Mouse (Mus musculus): ENCODE results near the gene Kif27.

The Kif27 gene

GRCm38 (mm10) chr13:58364353-58365175 lies 5.6 kb upstream of the Kif27 start:
- DNase-seq, result peak; percentile 43 to 63

GRCm38 (mm10) chr13:58359304-58359653 lies 357 bp upstream of the Kif27 start:
- DNase-seq, result no peak

GRCm38 (mm10) chr13:58352996-58353395 lies 5.9 kb downstream of the Kif27 start:
- no peak for DNase-seq

GRCm38 (mm10) chr13:58350606-58351005 lies 8.3 kb downstream of the Kif27 start:
- DNase-seq, result no peak

GRCm38 (mm10) chr13:58344505-58344904 lies 14.4 kb downstream of the Kif27 start:
- DNase-seq, result no peak

- peak; percentile 76 to 89 for DNase-seq
Observed at GRCm38 (mm10) chr13:58337456-58337855, 21.5 kb downstream of the Kif27 start.

- no peak for DNase-seq
Observed at GRCm38 (mm10) chr13:58334116-58334515, 24.8 kb downstream of the Kif27 start.

GRCm38 (mm10) chr13:58317768-58318167 lies 41.2 kb downstream of the Kif27 start:
- no peak for DNase-seq

- no peak for DNase-seq
Observed at GRCm38 (mm10) chr13:58314991-58315390, 43.9 kb downstream of the Kif27 start.

GRCm38 (mm10) chr13:58313758-58314157 lies 45.2 kb downstream of the Kif27 start:
- DNase-seq, result no peak

- DNase-seq, result peak; percentile 24 to 58
Observed at GRCm38 (mm10) chr13:58311351-58311750, 47.6 kb downstream of the Kif27 start.

GRCm38 (mm10) chr13:58309499-58309898 lies 49.4 kb downstream of the Kif27 start:
- no peak for DNase-seq

GRCm38 (mm10) chr13:58307453-58307852 lies 51.5 kb downstream of the Kif27 start:
- no peak for DNase-seq

GRCm38 (mm10) chr13:58305230-58305629 lies 53.7 kb downstream of the Kif27 start:
- DNase-seq, result no peak

GRCm38 (mm10) chr13:58302421-58303145 lies 56.3 kb downstream of the Kif27 start:
- DNase-seq, result no peak

- no peak for DNase-seq
Observed at GRCm38 (mm10) chr13:58301961-58302360, 57.0 kb downstream of the Kif27 start.

GRCm38 (mm10) chr13:58298756-58299155 lies 60.2 kb downstream of the Kif27 start:
- DNase-seq, result no peak

- no peak for DNase-seq
Observed at GRCm38 (mm10) chr13:58295582-58295981, 63.3 kb downstream of the Kif27 start.

GRCm38 (mm10) chr13:58292811-58293210 lies 66.1 kb downstream of the Kif27 start:
- DNase-seq, result no peak

- no peak for DNase-seq
Observed at GRCm38 (mm10) chr13:58289308-58289707, 69.6 kb downstream of the Kif27 start.

- DNase-seq, result peak; percentile 84 to 86
Observed at GRCm38 (mm10) chr13:58287822-58288221, 71.1 kb downstream of the Kif27 start.

GRCm38 (mm10) chr13:58283466-58283865 lies 75.5 kb downstream of the Kif27 start:
- peak; percentile 34 to 66 for DNase-seq

GRCm38 (mm10) chr13:58281936-58282335 lies 77.0 kb downstream of the Kif27 start:
- peak; percentile 35 to 73 for DNase-seq

GRCm38 (mm10) chr13:58280528-58280927 lies 78.4 kb downstream of the Kif27 start:
- DNase-seq, result no peak
